ENCODE assay signal across 30 mouse cellular contexts in the genomic region with DNA sequence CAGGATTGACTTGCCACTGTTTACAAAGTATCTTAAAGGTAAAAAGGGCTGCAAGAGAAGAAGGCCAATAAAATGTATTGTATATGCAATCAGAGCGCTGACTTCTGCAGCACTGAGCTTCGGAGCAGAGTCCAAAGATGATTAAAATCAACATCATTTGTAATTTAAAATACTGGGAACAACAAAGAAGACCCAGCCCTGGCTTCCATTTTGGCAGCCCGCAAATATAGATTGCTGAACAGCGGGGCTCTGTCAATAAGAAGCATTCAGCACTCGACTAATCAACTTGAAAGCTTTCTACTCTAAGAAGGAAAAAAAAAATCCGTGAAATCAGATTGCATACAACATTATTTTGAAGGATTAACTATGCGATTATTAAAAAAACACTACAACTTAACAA.
DNase-seq lines count a peak whose midpoint lies in the region; ATAC-seq and TF ChIP-seq lines count a peak whose summit lies in the region.
"Had no signal": no experiment of that assay in that cellular context is flagged by ENCODE, and none has a peak within 500 bp of the region (broad histone marks: within the 10 kb centered on the region; RNA-seq: fewer than 3 reads in every experiment).

No protein-coding gene starts in this region.

- no peak overlapping the region for H3K27ac ChIP-seq in forebrain, embryonic 13.5 days
- H3K27ac ChIP-seq in forebrain, postnatal 0 days (ENCODE audit: low read depth, low read length): no peak overlapping the region
- H3K27ac ChIP-seq in hindbrain, embryonic 16.5 days (ENCODE audit: low read depth, low read length): no peak overlapping the region
- H3K27ac ChIP-seq in hindbrain, embryonic 11.5 days (ENCODE audit: low read depth, low read length): no peak overlapping the region
- peak overlapping the region; percentile 40 for H3K27ac ChIP-seq in embryonic facial prominence, embryonic 10.5 days (replicated peaks)
- H3K27ac ChIP-seq in midbrain, embryonic 14.5 days (replicated peaks; ENCODE audit: low read depth, low read length): 0 out of 2 replicates have a peak overlapping the region, but pooled peaks have one; percentile 22
- H3K27ac ChIP-seq: forebrain, embryonic 15.5 days; heart, embryonic 15.5 days; limb, embryonic 15.5 days; liver, embryonic 13.5 days; neural tube, embryonic 15.5 days; stomach, embryonic 15.5 days had no signal

- no peak overlapping the region for H3K9ac ChIP-seq in forebrain, embryonic 13.5 days
- no peak overlapping the region for H3K9ac ChIP-seq in forebrain, postnatal 0 days
- no peak overlapping the region for H3K9ac ChIP-seq in hindbrain, embryonic 16.5 days (ENCODE audit: low read depth, low read length)
- no peak overlapping the region for H3K9ac ChIP-seq in hindbrain, embryonic 11.5 days (ENCODE audit: low read depth, low read length)
- no peak overlapping the region for H3K9ac ChIP-seq in midbrain, embryonic 14.5 days (replicated peaks; ENCODE audit: low read length)
- H3K9ac ChIP-seq: forebrain, embryonic 15.5 days; heart, embryonic 15.5 days; limb, embryonic 15.5 days; liver, embryonic 13.5 days; neural tube, embryonic 15.5 days; stomach, embryonic 15.5 days had no signal

- 46% methylated on average over 7 of the region's 7 CpGs for WGBS in forebrain, embryonic 13.5 days
- 28% methylated on average over 7 of the region's 7 CpGs for WGBS in forebrain, postnatal 0 days
- 27% methylated on average over 7 of the region's 7 CpGs for WGBS in hindbrain, embryonic 16.5 days
- 44% methylated on average over 7 of the region's 7 CpGs for WGBS in hindbrain, embryonic 11.5 days
- 68% methylated on average over 7 of the region's 7 CpGs for WGBS in embryonic facial prominence, embryonic 10.5 days
- 8% methylated on average over 7 of the region's 7 CpGs for WGBS in midbrain, embryonic 14.5 days

- H3K4me3 ChIP-seq in forebrain, embryonic 13.5 days: no peak overlapping the region
- no peak overlapping the region for H3K4me3 ChIP-seq in forebrain, postnatal 0 days (ENCODE audit: low read depth, low read length)
- no peak overlapping the region for H3K4me3 ChIP-seq in hindbrain, embryonic 16.5 days (ENCODE audit: low read length)
- H3K4me3 ChIP-seq in hindbrain, embryonic 11.5 days (ENCODE audit: low read depth, low read length): no peak overlapping the region
- no peak overlapping the region for H3K4me3 ChIP-seq in embryonic facial prominence, embryonic 10.5 days
- H3K4me3 ChIP-seq in midbrain, embryonic 14.5 days (replicated peaks; ENCODE audit: low read depth, low read length): no peak overlapping the region
- H3K4me3 ChIP-seq: forebrain, embryonic 15.5 days; heart, embryonic 15.5 days; limb, embryonic 15.5 days; liver, embryonic 13.5 days; megakaryocyte, embryonic 14.5 days; neural tube, embryonic 15.5 days; stomach, embryonic 15.5 days had no signal

- ATAC-seq in forebrain, embryonic 13.5 days: 0 out of 2 replicates have a peak, but pooled peaks have one; percentile 38
- ATAC-seq in forebrain, postnatal 0 days: no peak
- ATAC-seq in hindbrain, embryonic 16.5 days: no peak
- no peak for ATAC-seq in hindbrain, embryonic 11.5 days (ENCODE audit: low FRiP score)
- no peak for ATAC-seq in midbrain, embryonic 14.5 days (ENCODE audit: low FRiP score, low TSS enrichment)
- ATAC-seq: forebrain, embryonic 15.5 days; inflammation-experienced regulatory T-cells, adult 6 months; lung, postnatal 0 days had no signal

- H3K36me3 ChIP-seq in forebrain, embryonic 13.5 days (ENCODE audit: poor library complexity, severe bottlenecking): no peaks in the 10 kb centered on the region
- H3K36me3 ChIP-seq in forebrain, postnatal 0 days (ENCODE audit: insufficient read depth): no peaks in the 10 kb centered on the region
- H3K36me3 ChIP-seq in hindbrain, embryonic 16.5 days (ENCODE audit: control insufficient read depth, insufficient read depth, low read length): no peaks in the 10 kb centered on the region
- H3K36me3 ChIP-seq in hindbrain, embryonic 11.5 days (ENCODE audit: control insufficient read depth, insufficient read depth, low read length): no peaks in the 10 kb centered on the region
- no peaks in the 10 kb centered on the region for H3K36me3 ChIP-seq in embryonic facial prominence, embryonic 10.5 days (replicated peaks)
- H3K36me3 ChIP-seq in midbrain, embryonic 14.5 days (ENCODE audit: control insufficient read depth, insufficient read depth, low read length): no peaks in the 10 kb centered on the region
- H3K36me3 ChIP-seq: forebrain, embryonic 15.5 days; G1E; heart, embryonic 15.5 days; limb, embryonic 15.5 days; liver, embryonic 13.5 days; neural tube, embryonic 15.5 days; stomach, embryonic 15.5 days had no signal

- no peak for TF ChIP-seq CTCF in forebrain, postnatal 0 days (IDR thresholded peaks at IDR 0.05; ENCODE audit: low read depth)

- H3K27me3 ChIP-seq in forebrain, embryonic 13.5 days: no peaks in the 10 kb centered on the region
- H3K27me3 ChIP-seq in forebrain, postnatal 0 days (ENCODE audit: insufficient read depth, low read length): no peaks in the 10 kb centered on the region
- no peaks in the 10 kb centered on the region for H3K27me3 ChIP-seq in hindbrain, embryonic 16.5 days (replicated peaks; ENCODE audit: control insufficient read depth, insufficient read depth, low read length)
- no peaks in the 10 kb centered on the region for H3K27me3 ChIP-seq in hindbrain, embryonic 11.5 days (ENCODE audit: control insufficient read depth, insufficient read depth, low read length)
- no peaks in the 10 kb centered on the region for H3K27me3 ChIP-seq in embryonic facial prominence, embryonic 10.5 days (replicated peaks; ENCODE audit: low read depth, poor library complexity, severe bottlenecking)
- no peaks in the 10 kb centered on the region for H3K27me3 ChIP-seq in midbrain, embryonic 14.5 days (ENCODE audit: control insufficient read depth, insufficient read depth, low read length)
- H3K27me3 ChIP-seq: forebrain, embryonic 15.5 days; heart, embryonic 15.5 days; limb, embryonic 15.5 days; liver, embryonic 13.5 days; megakaryocyte, embryonic 14.5 days; neural tube, embryonic 15.5 days; stomach, embryonic 15.5 days had no signal

- DNase-seq in forebrain, postnatal 0 days: no peak
- no peak for DNase-seq in hindbrain, embryonic 11.5 days (ENCODE audit: low spot score)
- DNase-seq in embryonic facial prominence, embryonic 10.5 days (ENCODE audit: low spot score): no peak
- DNase-seq in midbrain, embryonic 14.5 days: peak; percentile 57
- no peak for DNase-seq in adrenal gland, adult 8-10 months
- DNase-seq in cerebellum, adult 9-11 months: no peak
- DNase-seq: adrenal gland, postnatal 10 days; cerebellum, adult 11 months; cerebellum, postnatal 10 days; heart, postnatal 36 days; kidney, adult 11 months; layer of hippocampus, postnatal 36 days; left cerebral cortex, postnatal 4 days; liver, embryonic 13.5 days; lung, adult 18-20 months; lung, postnatal 4 days; retina, postnatal 1 day; right cerebral cortex, postnatal 14 days; thymus, postnatal 14 days had no signal

- no peak overlapping the region for H3K4me2 ChIP-seq in forebrain, embryonic 13.5 days
- H3K4me2 ChIP-seq in forebrain, postnatal 0 days (ENCODE audit: low read depth): no peak overlapping the region
- H3K4me2 ChIP-seq in hindbrain, embryonic 16.5 days (ENCODE audit: low read length): peak overlapping the region; percentile 25; the same call in 1 of the 2 replicates
- H3K4me2 ChIP-seq in hindbrain, embryonic 11.5 days (replicated peaks; ENCODE audit: low read depth, low read length): no peak overlapping the region
- peak overlapping the region; percentile 35 for H3K4me2 ChIP-seq in midbrain, embryonic 14.5 days (ENCODE audit: low read length)
- H3K4me2 ChIP-seq: forebrain, embryonic 15.5 days; heart, embryonic 15.5 days; limb, embryonic 15.5 days; liver, embryonic 13.5 days; neural tube, embryonic 15.5 days; stomach, embryonic 15.5 days had no signal

- H3K9me3 ChIP-seq in forebrain, embryonic 13.5 days (replicated peaks): no peaks in the 10 kb centered on the region
- H3K9me3 ChIP-seq in forebrain, postnatal 0 days (ENCODE audit: low read length): no peaks in the 10 kb centered on the region
- H3K9me3 ChIP-seq in hindbrain, embryonic 16.5 days (ENCODE audit: control insufficient read depth, low read length): no peaks in the 10 kb centered on the region
- H3K9me3 ChIP-seq in hindbrain, embryonic 11.5 days (ENCODE audit: control insufficient read depth, low read length): no peaks in the 10 kb centered on the region
- no peaks in the 10 kb centered on the region for H3K9me3 ChIP-seq in embryonic facial prominence, embryonic 10.5 days
- H3K9me3 ChIP-seq in midbrain, embryonic 14.5 days (ENCODE audit: control insufficient read depth, low read length): no peaks in the 10 kb centered on the region
- H3K9me3 ChIP-seq: forebrain, embryonic 15.5 days; G1E; heart, embryonic 15.5 days; limb, embryonic 15.5 days; liver, embryonic 13.5 days; megakaryocyte, embryonic 14.5 days; neural tube, embryonic 15.5 days; stomach, embryonic 15.5 days had no signal

- H3K4me1 ChIP-seq in forebrain, embryonic 13.5 days: no peaks in the 10 kb centered on the region
- no peaks in the 10 kb centered on the region for H3K4me1 ChIP-seq in forebrain, postnatal 0 days (ENCODE audit: insufficient read depth)
- no peaks in the 10 kb centered on the region for H3K4me1 ChIP-seq in hindbrain, embryonic 16.5 days (ENCODE audit: control insufficient read depth, insufficient read depth, low read depth, low read length)
- H3K4me1 ChIP-seq in hindbrain, embryonic 11.5 days (replicated peaks; ENCODE audit: control insufficient read depth, insufficient read depth, low read length): no peaks in the 10 kb centered on the region
- peaks cover 7% of the 10 kb centered on the region for H3K4me1 ChIP-seq in embryonic facial prominence, embryonic 10.5 days
- H3K4me1 ChIP-seq in midbrain, embryonic 14.5 days (ENCODE audit: control insufficient read depth, insufficient read depth, low read length): 0 out of 2 replicates have a peak, but pooled peaks cover 3% of the 10 kb centered on the region
- H3K4me1 ChIP-seq: forebrain, embryonic 15.5 days; heart, embryonic 15.5 days; liver, embryonic 13.5 days; megakaryocyte, embryonic 14.5 days; stomach, embryonic 15.5 days had no signal

Comparison
In these comparisons a context has a peak if more than half of its experiments do, and no peak if none do; other contexts are left out.
1. H3K4me2 ChIP-seq: peak in hindbrain, embryonic 16.5 days (single experiment) and midbrain, embryonic 14.5 days (single experiment); none in forebrain, embryonic 13.5 days (single experiment), forebrain, postnatal 0 days (single experiment) and hindbrain, embryonic 11.5 days (single experiment).
2. H3K27ac ChIP-seq: peak in embryonic facial prominence, embryonic 10.5 days (single experiment) and midbrain, embryonic 14.5 days (single experiment); none in forebrain, embryonic 13.5 days (single experiment), forebrain, postnatal 0 days (single experiment), hindbrain, embryonic 16.5 days (single experiment) and hindbrain, embryonic 11.5 days (single experiment).